Mouse (Mus musculus) embryonic fibroblast, embryonic 13.5 days (primary cell): ENCODE data around the gene Gm21969. TPM values are rescaled to one million over a fixed set of nuclear protein-coding genes. Genes with fewer than 3 reads are reported as not detected.

ENCODE experiments used
- H3K27ac ChIP-seq: 2 replicates; pipeline ENCODE4 v1.5.1; 2012; ENCODE audit warnings: low read length, control low read depth, inconsistent platforms; ENCODE audit not compliant: insufficient read depth
- H3K4me1 ChIP-seq: 2 replicates; pipeline ENCODE4 v1.6.1; 2011; ENCODE audit warnings: low read length; ENCODE audit not compliant: control insufficient read depth, insufficient read depth
- H3K4me3 ChIP-seq: 2 replicates; pipeline ENCODE4 v1.5.1; 2011; ENCODE audit warnings: mild to moderate bottlenecking, control low read depth, low read length; ENCODE audit not compliant: insufficient read depth
- CTCF ChIP-seq: IDR thresholded peaks from 2 replicates; pipeline ENCODE4 v1.5.1; 2011; ENCODE audit warnings: mild to moderate bottlenecking, control low read depth, low read length, moderate library complexity, borderline replicate concordance; ENCODE audit not compliant: insufficient read depth
- POLR2A ChIP-seq: IDR thresholded peaks from 2 replicates; pipeline ENCODE4 v1.6.1; 2011; ENCODE audit warnings: low read depth, mild to moderate bottlenecking, control low read depth, low read length, moderate library complexity
- polyA plus RNA-seq: library from polyadenylated mRNA; stranded (reverse); fragments of >200 nt; gene quantifications from 2 replicates; pipeline ENCODE4 v1.2.4, GENCODE M21; 2011; ENCODE audit warnings: low read depth; ENCODE audit not compliant: missing spikeins, insufficient read length

The Gm21969 gene
- polyA plus RNA-seq, 1 experiment = not detected

DNA sequence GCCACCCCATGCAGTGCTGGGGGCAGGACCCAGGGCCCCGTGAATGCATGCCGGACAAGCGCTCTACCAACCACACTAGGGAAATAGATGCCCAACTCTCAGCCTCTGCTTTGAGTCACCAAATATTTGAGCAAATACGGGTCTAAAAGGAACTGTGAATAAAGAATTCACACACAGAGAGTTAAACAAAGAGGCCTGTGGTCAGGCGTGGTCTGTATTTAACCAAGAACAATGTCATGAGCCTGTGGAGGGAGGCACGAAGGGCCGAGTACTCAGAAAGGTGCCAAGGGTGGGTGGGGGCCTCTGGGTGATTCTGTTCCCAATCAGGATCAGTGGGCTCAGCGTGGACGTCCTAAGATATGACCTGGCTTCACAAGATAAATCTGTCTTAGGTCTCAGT, 85.1 kb downstream of the Gm21969 start:
- Histone ChIP-seq H3K4me1 (no peaks in the 10 kb centered on the region), H3K27ac (no peak overlapping the region), H3K4me3 (no peak overlapping the region)
- TF ChIP-seq CTCF (no peak), POLR2A (no peak)

- TF ChIP-seq CTCF = no peak
- no peak for TF ChIP-seq POLR2A
- H3K27ac ChIP-seq = no peak overlapping the region
- H3K4me3 ChIP-seq = no peak overlapping the region
- H3K4me1 ChIP-seq = no peaks in the 10 kb centered on the region
These were observed 86.8 kb downstream of the Gm21969 start for GRCm38 (mm10) chr4:139689627-139690269.

- TF ChIP-seq CTCF (no peak), POLR2A (no peak)
- Histone ChIP-seq H3K27ac (no peak overlapping the region), H3K4me1 (no peaks in the 10 kb centered on the region), H3K4me3 (no peak overlapping the region)
These were observed 90.3 kb downstream of the Gm21969 start for GRCm38 (mm10) chr4:139693315-139693714.

- Histone ChIP-seq H3K27ac (no peak overlapping the region), H3K4me1 (peaks cover 2% of the 10 kb centered on the region; the same call in 1 of the 2 replicates), H3K4me3 (no peak overlapping the region)
- TF ChIP-seq POLR2A (no peak), CTCF (no peak)
These were observed 94.8 kb downstream of the Gm21969 start for GRCm38 (mm10) chr4:139697755-139698154.

DNA sequence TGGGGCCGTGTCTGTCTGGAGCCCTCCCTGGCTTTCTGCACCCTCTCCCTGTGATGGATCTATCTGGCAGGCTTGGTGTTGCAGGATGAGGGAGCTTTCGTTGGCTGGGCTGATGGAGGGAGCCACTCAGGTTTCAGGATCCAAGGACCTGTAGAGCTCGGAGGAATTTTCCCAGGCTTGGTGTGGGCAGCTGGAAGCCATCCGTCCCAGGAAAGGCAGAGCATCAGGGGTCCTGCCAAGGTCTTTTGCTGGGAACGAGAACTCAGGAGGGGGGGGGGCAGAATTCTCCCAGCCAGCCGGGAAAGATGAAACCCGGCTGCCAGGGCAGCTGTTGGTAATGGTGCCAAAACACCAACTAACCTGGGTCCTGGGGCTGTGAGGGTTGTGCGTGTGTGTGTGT, 95.6 kb downstream of the Gm21969 start:
- H3K4me1 ChIP-seq = peaks cover 2% of the 10 kb centered on the region; the same call in 1 of the 2 replicates
- H3K4me3 ChIP-seq = no peak overlapping the region
- no peak overlapping the region for H3K27ac ChIP-seq
- TF ChIP-seq POLR2A = no peak
- no peak for TF ChIP-seq CTCF

DNA sequence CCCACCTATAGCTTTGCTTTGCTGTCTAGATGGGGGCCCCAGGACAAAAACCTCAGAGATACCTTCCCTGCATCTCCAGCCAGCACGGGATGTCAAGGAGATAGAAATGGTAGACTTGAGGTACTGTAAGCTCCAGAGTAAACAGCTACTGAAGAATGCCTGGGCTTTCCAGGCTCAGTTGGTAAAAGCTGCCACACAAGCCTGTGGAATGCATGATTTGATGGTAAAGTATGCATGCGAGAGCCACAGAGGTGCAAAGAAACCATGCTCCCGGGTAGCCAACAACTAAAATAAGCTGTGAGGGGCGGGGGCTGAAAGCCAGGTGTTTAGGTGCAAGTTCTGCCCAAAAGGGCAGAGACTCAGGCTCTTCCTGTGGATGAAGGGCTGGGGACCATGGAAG, 99.9 kb downstream of the Gm21969 start:
- no peak for TF ChIP-seq CTCF
- no peak for TF ChIP-seq POLR2A
- Histone ChIP-seq H3K4me1 (peaks cover 2% of the 10 kb centered on the region; the same call in 1 of the 2 replicates), H3K27ac (no peak overlapping the region), H3K4me3 (no peak overlapping the region)

GRCm38 (mm10) chr4:139703468-139703867, 100.5 kb downstream of the Gm21969 start:
- Histone ChIP-seq H3K4me1 (peaks cover 2% of the 10 kb centered on the region; the same call in 1 of the 2 replicates), H3K27ac (no peak overlapping the region), H3K4me3 (no peak overlapping the region)
- no peak for TF ChIP-seq CTCF
- no peak for TF ChIP-seq POLR2A

GRCm38 (mm10) chr4:139705986-139706385, 103.0 kb downstream of the Gm21969 start:
- TF ChIP-seq CTCF = no peak
- TF ChIP-seq POLR2A = no peak
- H3K4me1 ChIP-seq = peaks cover 2% of the 10 kb centered on the region; the same call in 1 of the 2 replicates
- no peak overlapping the region for H3K4me3 ChIP-seq
- no peak overlapping the region for H3K27ac ChIP-seq

GRCm38 (mm10) chr4:139710467-139711334, 107.7 kb downstream of the Gm21969 start:
- TF ChIP-seq CTCF (no peak), POLR2A (no peak)
- Histone ChIP-seq H3K4me1 (no peaks in the 10 kb centered on the region), H3K4me3 (no peak overlapping the region), H3K27ac (no peak overlapping the region)

Other genes with a start within 250 kb of the Gm21969 start
- 28.5 and 37.6 TPM in 2 replicates for gene Iffo2, start 72.6 kb upstream of the Gm21969 start, polyA plus RNA-seq
- gene Aldh4a1, start 19.7 kb downstream of the Gm21969 start, polyA plus RNA-seq = 27.0 and 40.9 TPM in 2 replicates
- gene Tas1r2, start 50.4 kb downstream of the Gm21969 start, polyA plus RNA-seq = not detected in 2 replicates
- 0.38 and 0.51 TPM in 2 replicates for gene Pax7, start 230.3 kb downstream of the Gm21969 start, polyA plus RNA-seq